Mouse (Mus musculus) liver, adult 2 months (tissue): ENCODE results near the gene Tarbp2. TPM values are rescaled to one million over a fixed set of nuclear protein-coding genes. Genes with fewer than 3 reads are reported as not detected.

Experiments
- DNase-seq: peaks from one replicate; pipeline ENCODE4 v3.0.0-alpha.2; 2011; ENCODE audit warnings: low read depth, low spot score; ENCODE audit errors: extremely low read depth
- H3K27ac ChIP-seq: fragments of 200-500 bp; replicated peaks from 2 replicates; pipeline ENCODE4 v1.5.1; 2012; ENCODE audit warnings: low read depth, mild to moderate bottlenecking, control low read depth, inconsistent platforms, low read length; ENCODE audit not compliant: insufficient read depth
- H3K27me3 ChIP-seq: fragments of 200-500 bp; 2 replicates; pipeline ENCODE4 v1.6.1; 2012; ENCODE audit warnings: mild to moderate bottlenecking, moderate library complexity, low read length, inconsistent platforms; ENCODE audit not compliant: control insufficient read depth, insufficient read depth
- H3K36me3 ChIP-seq: fragments of 200-500 bp; 2 replicates; pipeline ENCODE4 v1.6.1; 2012; ENCODE audit warnings: low read length, inconsistent platforms; ENCODE audit not compliant: control insufficient read depth, insufficient read depth
- H3K4me1 ChIP-seq: fragments of 200-500 bp; 2 replicates; pipeline ENCODE4 v1.6.1; 2011; ENCODE audit warnings: low read length; ENCODE audit not compliant: control insufficient read depth, insufficient read depth
- H3K4me3 ChIP-seq: fragments of 200-500 bp; 2 replicates; pipeline ENCODE4 v1.5.1; 2011; ENCODE audit warnings: low read depth, mild to moderate bottlenecking, control low read depth, low read length, moderate library complexity; ENCODE audit not compliant: insufficient read depth
- H3K79me2 ChIP-seq: fragments of 200-500 bp; 2 replicates; pipeline ENCODE4 v1.6.1; 2012; ENCODE audit warnings: inconsistent platforms, mild to moderate bottlenecking, low read length, moderate library complexity; ENCODE audit not compliant: control insufficient read depth, insufficient read depth
- H3K9ac ChIP-seq: fragments of 200-500 bp; 2 replicates; pipeline ENCODE4 v1.6.1; 2012; ENCODE audit warnings: low read depth, mild to moderate bottlenecking, control low read depth, inconsistent platforms, low read length
- CTCF ChIP-seq: fragments of 200-500 bp; IDR thresholded peaks from 2 replicates; pipeline ENCODE4 v1.5.1; 2011; ENCODE audit warnings: low read depth, low read length, control low read depth
- POLR2A ChIP-seq: fragments of 200-500 bp; IDR thresholded peaks from 2 replicates; pipeline ENCODE4 v1.6.1; 2011; ENCODE audit warnings: low read length, control low read depth; ENCODE audit not compliant: insufficient read depth; ENCODE audit errors: extremely low read depth
- WGBS: fragments of 180-500 bp; shearing (Covaris S2); methylation state at CpG from one replicate; pipeline ENCODE4 v1.1.7; 2018; 5-methylcytosine and 5-hydroxymethylcytosine counted together
- polyA plus RNA-seq: library from polyadenylated mRNA; depleted of rRNA; stranded (reverse); fragments of >200 nt; gene quantifications from 2 replicates; pipeline ENCODE4 v1.2.3, GENCODE M21; 2012
- total RNA-seq: library from RNA; depleted of rRNA; stranded (reverse); fragments of >200 nt; gene quantifications from 2 replicates; pipeline ENCODE4 v1.2.3, GENCODE M21; 2014

Tarbp2 gene
- total and polyA plus RNA-seq, 2 experiments: 15.2 to 40.6 TPM

DNA sequence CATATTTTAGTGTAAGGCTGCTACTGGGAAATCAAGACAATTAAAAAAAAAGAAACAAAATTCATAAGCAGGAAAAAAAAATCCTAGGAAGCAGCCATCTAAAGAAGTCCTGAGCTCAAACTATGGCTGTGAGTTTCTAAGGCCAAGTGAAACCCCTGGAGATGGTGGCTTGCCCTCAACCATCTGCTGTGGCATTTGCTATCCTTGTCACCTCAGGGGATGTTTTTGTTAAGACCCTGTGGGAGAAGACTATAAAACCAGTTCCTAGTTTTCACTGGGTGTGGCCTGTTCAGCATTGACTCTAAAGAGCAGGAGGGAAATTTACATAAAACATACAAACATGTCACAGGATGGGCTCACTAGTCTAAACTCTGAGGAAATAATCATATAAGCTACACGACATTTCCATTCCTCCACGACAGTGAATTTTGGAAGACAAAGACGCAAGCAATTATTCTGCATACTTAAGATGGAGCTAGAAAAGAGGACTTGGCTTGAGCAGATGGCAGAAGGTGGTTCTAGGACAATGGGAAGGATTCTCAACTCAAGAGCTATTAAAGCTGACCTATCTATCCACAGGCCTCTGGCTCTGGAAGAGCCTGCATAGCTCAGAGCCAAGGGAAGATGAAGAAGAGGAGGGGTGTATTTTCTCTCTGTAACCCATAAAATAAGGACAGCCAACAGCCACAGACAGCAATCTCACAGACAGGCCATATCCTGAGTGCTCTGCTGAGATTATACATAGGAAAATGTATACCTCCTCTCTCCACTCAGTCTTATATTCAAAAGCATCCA, 14.3 kb downstream of the Tarbp2 start:
- TF ChIP-seq POLR2A: no peak
- TF ChIP-seq CTCF: no peak
- no peak overlapping the region for H3K27ac ChIP-seq
- no peaks in the 10 kb centered on the region for H3K4me1 ChIP-seq
- no peak overlapping the region for H3K4me3 ChIP-seq
- no peak overlapping the region for H3K9ac ChIP-seq
- no peaks in the 10 kb centered on the region for H3K27me3 ChIP-seq
- peaks cover 57% of the 10 kb centered on the region for H3K36me3 ChIP-seq
- no peak for DNase-seq
- H3K79me2 ChIP-seq: no peaks in the 10 kb centered on the region
- 93% methylated on average over 3 of the region's 3 CpGs for WGBS

DNA sequence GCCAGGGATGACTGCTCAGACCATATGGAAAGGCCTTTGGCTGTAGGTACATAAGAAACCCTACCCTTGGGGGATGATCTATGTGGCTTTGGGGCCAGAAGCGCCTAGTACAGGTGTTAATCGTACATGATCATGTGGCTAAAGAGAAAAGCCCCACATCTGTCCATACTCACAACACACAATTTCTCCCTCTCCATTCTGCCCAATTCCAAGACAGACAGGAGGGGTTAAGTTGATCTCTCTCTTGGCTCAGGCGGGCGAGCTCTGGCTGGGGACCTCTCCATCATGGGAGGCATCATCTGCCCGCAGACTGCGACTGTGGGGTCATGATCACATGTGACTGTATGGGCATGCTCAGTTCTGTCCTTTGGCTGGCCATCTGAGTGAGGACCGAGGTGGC, 15.9 kb downstream of the Tarbp2 start:
- 95% methylated on average over 7 of the region's 7 CpGs for WGBS
- Histone ChIP-seq H3K4me3 (no peak overlapping the region), H3K4me1 (no peaks in the 10 kb centered on the region), H3K9ac (no peak overlapping the region), H3K27me3 (no peaks in the 10 kb centered on the region), H3K27ac (no peak overlapping the region), H3K79me2 (no peaks in the 10 kb centered on the region), H3K36me3 (peaks cover 58% of the 10 kb centered on the region)
- TF ChIP-seq CTCF: no peak
- TF ChIP-seq POLR2A: no peak
- DNase-seq: no peak

DNA sequence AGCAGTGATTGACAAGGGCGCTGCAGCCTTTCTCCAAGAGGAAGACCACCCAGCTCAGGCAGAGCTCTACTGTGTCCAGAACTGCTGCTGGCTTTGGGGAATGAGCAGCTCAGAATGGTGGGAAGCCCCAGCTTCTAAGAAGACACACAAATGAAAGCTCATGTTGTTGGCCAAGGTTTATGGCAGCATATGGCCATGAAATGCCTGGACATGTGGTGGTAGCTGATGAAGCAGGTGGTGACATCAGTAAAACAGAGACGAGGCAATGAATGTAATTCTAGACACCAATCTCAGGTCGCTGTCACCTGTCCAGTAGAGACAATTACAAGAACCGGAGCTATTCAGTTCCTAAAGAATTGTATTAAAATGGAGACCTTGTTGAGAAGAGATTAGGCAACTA, 26.8 kb downstream of the Tarbp2 start:
- Histone ChIP-seq H3K36me3 (peaks cover 47% of the 10 kb centered on the region), H3K27ac (no peak overlapping the region), H3K4me1 (0 out of 2 replicates have a peak, but pooled peaks cover 2% of the 10 kb centered on the region), H3K79me2 (no peaks in the 10 kb centered on the region; the same call in 1 of the 2 replicates), H3K27me3 (no peaks in the 10 kb centered on the region), H3K9ac (no peak overlapping the region), H3K4me3 (no peak overlapping the region)
- WGBS: 97% methylated on average over 4 of the region's 4 CpGs
- DNase-seq: no peak
- TF ChIP-seq CTCF (no peak), POLR2A (no peak)

DNA sequence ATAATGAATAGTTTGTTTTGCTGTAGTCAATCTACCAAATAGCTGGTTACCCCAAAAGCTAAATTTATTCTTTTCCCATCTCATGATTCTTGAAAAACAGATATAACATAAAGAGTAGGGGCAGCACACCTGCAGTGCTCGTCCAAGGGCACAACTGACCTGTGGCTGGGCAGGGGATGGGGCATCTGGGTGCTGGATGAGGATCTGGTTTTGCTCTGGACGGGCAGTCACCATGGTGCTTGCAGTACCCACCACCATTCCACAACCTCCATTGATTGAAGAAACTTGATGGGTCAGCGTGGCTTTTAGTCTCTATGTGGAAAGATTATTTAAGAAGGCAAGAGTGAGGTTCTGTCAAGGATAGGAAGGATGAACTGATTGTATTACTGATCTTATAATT, 28.3 kb downstream of the Tarbp2 start:
- 95% methylated on average over 3 of the region's 3 CpGs for WGBS
- peaks cover 40% of the 10 kb centered on the region for H3K36me3 ChIP-seq
- no peaks in the 10 kb centered on the region; the same call in none of the 2 replicates for H3K79me2 ChIP-seq
- H3K27ac ChIP-seq: no peak overlapping the region
- no peak for DNase-seq
- TF ChIP-seq POLR2A: no peak
- no peak for TF ChIP-seq CTCF
- H3K4me1 ChIP-seq: 0 out of 2 replicates have a peak, but pooled peaks cover 2% of the 10 kb centered on the region
- no peak overlapping the region for H3K9ac ChIP-seq
- no peak overlapping the region for H3K4me3 ChIP-seq
- H3K27me3 ChIP-seq: no peaks in the 10 kb centered on the region

DNA sequence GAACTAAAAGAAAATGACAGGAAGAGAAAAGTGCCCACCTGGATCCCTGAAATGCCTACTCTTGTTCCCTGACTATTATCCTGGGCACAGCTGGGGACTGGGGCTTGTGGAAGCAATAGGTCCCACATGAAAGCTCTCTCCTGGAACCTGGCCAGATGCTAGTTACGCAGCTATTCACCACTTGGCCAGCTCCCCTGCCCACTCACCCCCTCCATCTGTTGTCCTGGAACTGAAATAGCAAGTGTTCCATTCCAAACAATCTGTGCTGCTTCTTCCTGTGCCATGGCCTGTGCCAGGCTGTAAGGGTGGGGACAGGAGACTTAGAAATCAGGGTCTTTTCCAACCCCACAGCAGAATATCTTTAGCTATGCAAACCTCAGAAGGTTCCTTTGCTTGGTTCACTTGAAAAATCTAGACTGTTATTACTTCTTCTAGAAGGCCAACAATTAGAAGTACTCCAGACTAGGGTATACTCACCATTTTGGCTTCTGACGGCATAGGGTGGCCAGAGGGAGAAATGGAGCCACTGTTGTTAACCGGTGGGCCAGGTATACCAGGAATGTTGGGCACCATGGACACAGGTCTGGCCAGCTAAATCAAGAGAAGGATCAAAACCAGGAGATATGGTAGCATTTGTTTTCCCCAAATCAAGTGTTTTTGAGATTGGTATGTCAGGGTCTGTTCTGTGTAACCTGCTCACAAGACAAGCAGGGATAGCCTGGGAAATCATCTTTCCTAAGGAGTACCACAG, 28.9 kb downstream of the Tarbp2 start:
- no peak for DNase-seq
- TF ChIP-seq CTCF (no peak), POLR2A (no peak)

More for the DNA sequence above, 28.9 kb downstream of the Tarbp2 start:
- Histone ChIP-seq H3K27me3 (no peaks in the 10 kb centered on the region), H3K4me3 (no peak overlapping the region), H3K4me1 (0 out of 2 replicates have a peak, but pooled peaks cover 2% of the 10 kb centered on the region), H3K79me2 (no peaks in the 10 kb centered on the region; the same call in none of the 2 replicates), H3K36me3 (peaks cover 43% of the 10 kb centered on the region), H3K9ac (no peak overlapping the region), H3K27ac (no peak overlapping the region)
- 78% methylated on average over 3 of the region's 3 CpGs for WGBS
